Mouse (Mus musculus) stomach, postnatal 0 days (tissue): Measurements from ENCODE around the gene Chrm1. TPM values are rescaled to one million over a fixed set of nuclear protein-coding genes. Genes with fewer than 3 reads are reported as not detected.

Experiments
- ATAC-seq: fragments of 200-750 bp; cut with Nextera tagmentation; 2 replicates; pipeline ENCODE4 v1.8.0; 2017; ENCODE audit not compliant: low FRiP score, low TSS enrichment
- DNase-seq: peaks from one replicate; pipeline ENCODE4 v3.0.0-alpha.2; 2016; ENCODE audit warnings: low spot score
- H3K27ac ChIP-seq: fragments of 300-500 bp; sonication (generic); replicated peaks from 2 replicates; pipeline ENCODE4 v1.5.1; 2014; ENCODE audit warnings: mild to moderate bottlenecking, control low read depth
- H3K27me3 ChIP-seq: fragments of 300-500 bp; sonication (generic); 2 replicates; pipeline ENCODE4 v1.6.1; 2014; ENCODE audit warnings: low read length; ENCODE audit not compliant: control insufficient read depth, insufficient read depth
- H3K36me3 ChIP-seq: fragments of 300-500 bp; sonication (generic); 2 replicates; pipeline ENCODE4 v1.6.1; 2014; ENCODE audit warnings: low read length, mixed read lengths; ENCODE audit not compliant: control insufficient read depth, insufficient read depth
- H3K4me1 ChIP-seq: fragments of 300-500 bp; sonication (generic); replicated peaks from 2 replicates; pipeline ENCODE4 v1.6.1; 2014; ENCODE audit warnings: antibody characterized with exemption; ENCODE audit not compliant: control insufficient read depth, insufficient read depth
- H3K4me2 ChIP-seq: fragments of 300-500 bp; sonication (generic); replicated peaks from 2 replicates; pipeline ENCODE4 v1.6.1; 2014; ENCODE audit warnings: low read depth, mild to moderate bottlenecking, control low read depth, moderate library complexity
- H3K4me3 ChIP-seq: fragments of 300-500 bp; sonication (generic); 2 replicates; pipeline ENCODE4 v1.5.1; 2014; ENCODE audit warnings: low read depth, low read length, control low read depth
- H3K9ac ChIP-seq: fragments of 300-500 bp; sonication (generic); 2 replicates; pipeline ENCODE4 v1.6.1; 2014; ENCODE audit warnings: mild to moderate bottlenecking, low read length, control low read depth, mixed read lengths
- H3K9me3 ChIP-seq: fragments of 300-500 bp; sonication (generic); 2 replicates; pipeline ENCODE4 v1.6.1; 2016; ENCODE audit warnings: low read length; ENCODE audit not compliant: control insufficient read depth
- CTCF ChIP-seq: IDR thresholded peaks from 2 replicates; pipeline ENCODE4 v1.5.1; 2016; ENCODE audit warnings: antibody characterized with exemption, low read depth, mild to moderate bottlenecking, moderate library complexity
- EP300 ChIP-seq: optimal IDR thresholded peaks from 2 replicates; pipeline ENCODE3; 2016; ENCODE audit warnings: antibody characterized with exemption
- WGBS: fragments of 180-500 bp; shearing (Covaris S2); extraction: QIAGEN DNeasy Blood & Tissue Kit; methylation state at CpG from one replicate; pipeline ENCODE4 v1.1.7; 2014; 5-methylcytosine and 5-hydroxymethylcytosine counted together
- polyA plus RNA-seq: library from polyadenylated mRNA; unstranded; fragments of >200 nt; fragmentation: Nextera tagmentation; extraction: Ambion mirVana; gene quantifications from 2 replicates; pipeline ENCODE4 v1.2.1, GENCODE M21; 2015

The Chrm1 gene
- polyA plus RNA-seq, 1 experiment from 2014 or later, result 1.4 TPM

DNA sequence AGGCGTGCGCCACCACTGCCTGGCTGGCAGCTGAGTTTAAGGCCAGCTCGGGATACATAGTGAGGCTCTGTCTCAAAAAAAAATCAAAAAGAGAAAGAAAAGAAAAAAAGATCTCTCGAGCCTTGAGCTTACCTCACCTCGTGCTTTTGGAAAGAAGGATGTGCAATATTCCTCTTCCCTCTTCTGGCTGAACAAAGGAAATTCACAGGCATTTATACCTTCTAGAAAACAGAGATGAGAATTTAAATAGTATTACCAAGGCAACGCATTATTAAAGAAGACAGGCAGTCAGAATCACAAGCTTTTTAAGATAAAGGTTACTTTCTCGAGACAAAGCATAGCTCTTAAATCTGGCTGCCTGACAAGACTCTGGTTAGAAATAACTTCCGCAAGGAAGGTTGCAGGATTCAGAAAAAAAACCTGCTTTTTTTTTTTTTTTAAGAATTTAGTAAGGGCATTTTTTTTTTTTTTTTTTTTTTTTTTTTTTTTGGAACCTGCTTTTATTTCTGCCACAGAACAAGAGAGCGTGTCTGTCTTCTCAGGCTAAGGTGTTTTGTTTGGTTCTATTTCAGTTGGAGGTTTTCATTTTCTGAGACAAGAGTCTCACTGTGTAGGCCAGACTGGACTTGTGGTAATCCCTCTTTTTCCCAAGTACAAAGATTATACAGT lies 28.4 kb downstream of the Chrm1 start:
- WGBS, result 45% methylated on average over 9 of the region's 9 CpGs
- Histone ChIP-seq H3K9ac (no peak overlapping the region), H3K4me2 (no peak overlapping the region), H3K36me3 (no peaks in the 10 kb centered on the region), H3K27ac (no peak overlapping the region), H3K4me1 (no peaks in the 10 kb centered on the region), H3K4me3 (no peak overlapping the region), H3K27me3 (no peaks in the 10 kb centered on the region), H3K9me3 (no peaks in the 10 kb centered on the region)
- no peak for DNase-seq
- ATAC-seq, result no peak
- TF ChIP-seq EP300, result no peak
- TF ChIP-seq CTCF, result no peak

DNA sequence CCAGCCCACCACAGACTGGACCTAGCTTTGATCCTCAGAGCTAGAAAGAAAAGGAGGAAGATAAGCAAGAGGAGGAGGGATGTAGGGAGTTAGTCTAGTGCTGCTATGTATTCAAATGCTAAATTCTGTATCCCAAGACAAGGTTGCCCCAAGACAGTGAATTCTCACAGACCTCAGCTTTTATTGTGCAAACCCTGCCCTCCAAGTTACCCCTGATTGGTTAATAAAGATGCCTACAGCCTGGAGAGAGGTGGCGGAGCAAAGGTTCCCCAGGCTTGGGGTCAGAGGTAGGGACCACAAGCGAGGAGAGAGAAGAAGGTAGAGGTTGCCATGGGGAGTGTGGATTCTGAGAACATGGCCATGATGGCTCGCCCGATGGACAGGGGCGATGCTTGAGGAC lies 29.2 kb downstream of the Chrm1 start:
- Histone ChIP-seq H3K9me3 (no peaks in the 10 kb centered on the region), H3K27me3 (no peaks in the 10 kb centered on the region)
- WGBS, result 83% methylated on average over 5 of the region's 5 CpGs

DNA sequence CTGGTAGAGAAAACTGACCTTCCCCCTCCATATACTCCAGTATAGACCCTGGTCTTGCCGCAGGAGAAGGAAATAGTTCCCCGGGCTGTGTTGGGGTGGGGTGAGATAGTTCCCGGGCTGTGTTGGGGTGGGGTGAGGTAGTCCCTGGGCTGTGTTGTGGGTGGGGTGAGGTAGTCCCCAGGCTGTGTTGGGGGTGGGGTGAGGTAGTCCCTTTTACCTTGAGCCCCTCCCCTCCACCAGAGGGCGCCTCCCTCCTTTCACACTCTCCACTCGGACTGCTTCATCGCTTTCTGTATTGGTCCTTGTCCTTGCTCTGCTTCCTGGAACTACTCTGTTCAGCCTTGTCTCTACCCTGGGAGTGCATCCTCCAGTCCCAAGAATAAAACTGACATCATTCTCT lies 31.7 kb downstream of the Chrm1 start:
- peak; percentile 69 for ATAC-seq
- DNase-seq, result peak; percentile 75
- H3K36me3 ChIP-seq, result no peaks in the 10 kb centered on the region
- no peak for TF ChIP-seq EP300
- peak; percentile 67 for TF ChIP-seq CTCF
- 41% methylated on average over 6 of the region's 6 CpGs for WGBS
- H3K4me2 ChIP-seq, result no peak overlapping the region
- no peak overlapping the region for H3K4me3 ChIP-seq
- H3K27ac ChIP-seq, result no peak overlapping the region
- no peaks in the 10 kb centered on the region for H3K9me3 ChIP-seq
- no peaks in the 10 kb centered on the region for H3K27me3 ChIP-seq
- H3K4me1 ChIP-seq, result no peaks in the 10 kb centered on the region
- H3K9ac ChIP-seq, result no peak overlapping the region

More for the DNA sequence above, 29.2 kb downstream of the Chrm1 start:
- Histone ChIP-seq H3K9ac (no peak overlapping the region), H3K27ac (no peak overlapping the region), H3K4me2 (no peak overlapping the region), H3K4me3 (no peak overlapping the region), H3K36me3 (no peaks in the 10 kb centered on the region), H3K4me1 (no peaks in the 10 kb centered on the region)
- TF ChIP-seq CTCF, result no peak
- no peak for TF ChIP-seq EP300
- DNase-seq (no peak), ATAC-seq (no peak)

DNA sequence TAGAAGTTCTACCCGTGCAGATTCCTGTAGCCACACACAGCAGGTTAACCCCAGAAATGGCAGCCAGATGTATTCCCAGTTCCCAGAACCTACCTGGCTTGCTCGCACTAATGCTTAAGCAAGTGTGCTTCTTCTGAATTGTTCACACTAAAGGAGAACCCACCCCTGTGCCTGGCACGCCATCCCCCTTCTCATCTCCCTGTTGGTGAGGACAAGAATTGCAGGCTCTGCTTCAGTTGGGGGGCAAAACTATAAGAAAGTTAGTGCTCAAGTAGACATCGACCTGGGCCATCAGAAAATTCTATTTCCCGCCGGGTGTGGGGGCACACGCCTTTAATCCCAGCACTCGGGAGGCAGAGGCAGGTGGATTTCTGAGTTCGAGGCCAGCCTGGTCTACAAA lies 36.1 kb downstream of the Chrm1 start:
- Histone ChIP-seq H3K27ac (no peak overlapping the region), H3K36me3 (no peaks in the 10 kb centered on the region), H3K27me3 (no peaks in the 10 kb centered on the region), H3K9ac (no peak overlapping the region), H3K4me3 (no peak overlapping the region), H3K4me1 (no peaks in the 10 kb centered on the region), H3K9me3 (no peaks in the 10 kb centered on the region), H3K4me2 (no peak overlapping the region)
- 79% methylated on average over 9 of the region's 9 CpGs for WGBS
- TF ChIP-seq EP300, result no peak
- ATAC-seq (no peak), DNase-seq (no peak)

DNA sequence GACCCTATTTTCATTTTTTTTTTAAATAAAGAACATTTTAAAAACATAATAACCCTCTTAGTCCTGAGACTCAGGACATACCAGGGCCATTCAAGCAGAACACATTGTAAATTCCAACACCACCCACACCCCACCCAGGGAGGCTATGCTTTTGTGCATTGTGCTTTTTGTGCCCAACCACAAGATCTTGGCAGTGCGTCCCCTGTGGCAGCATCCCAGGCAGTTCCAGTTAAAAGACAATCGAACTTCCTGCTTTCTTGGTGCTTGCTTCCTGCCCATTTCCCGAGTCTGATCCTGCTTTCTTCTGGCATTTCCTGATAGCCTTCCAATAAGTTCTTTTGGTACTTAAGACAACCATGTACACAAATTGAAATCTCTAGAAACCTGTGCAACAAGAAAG lies 38.9 kb downstream of the Chrm1 start:
- Histone ChIP-seq H3K9me3 (no peaks in the 10 kb centered on the region), H3K4me3 (no peak overlapping the region), H3K27me3 (no peaks in the 10 kb centered on the region), H3K4me2 (no peak overlapping the region), H3K27ac (no peak overlapping the region), H3K36me3 (peaks cover 5% of the 10 kb centered on the region; the same call in 1 of the 2 replicates), H3K4me1 (no peaks in the 10 kb centered on the region), H3K9ac (no peak overlapping the region)
- 58% methylated on average over 3 of the region's 3 CpGs for whole genome bisulfite sequencing
- TF ChIP-seq EP300, result no peak
- no peak for TF ChIP-seq CTCF
- no peak for DNase-seq
- no peak for ATAC-seq

DNA sequence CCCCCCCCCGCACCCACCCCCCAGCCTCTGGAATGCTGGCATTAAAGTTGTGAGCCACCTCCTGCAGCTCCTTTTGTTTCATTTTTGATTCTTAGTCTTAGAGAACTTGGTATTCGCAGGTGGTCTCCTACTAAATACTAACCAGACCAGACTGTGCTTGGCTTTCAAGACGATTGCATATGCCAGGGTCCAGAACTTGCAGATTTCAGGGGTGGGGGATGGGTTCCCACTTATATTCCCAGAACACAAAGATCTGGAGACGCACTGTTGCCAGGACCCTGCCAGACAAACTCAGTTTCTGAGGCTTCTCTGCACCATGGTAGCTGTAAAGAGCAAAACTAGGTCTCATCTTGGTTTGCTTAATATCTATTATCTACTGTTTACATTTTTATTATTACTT lies 40.0 kb downstream of the Chrm1 start:
- Histone ChIP-seq H3K27me3 (no peaks in the 10 kb centered on the region), H3K4me3 (no peak overlapping the region), H3K36me3 (peaks cover 14% of the 10 kb centered on the region; the same call in 1 of the 2 replicates), H3K9ac (no peak overlapping the region), H3K9me3 (no peaks in the 10 kb centered on the region), H3K4me1 (no peaks in the 10 kb centered on the region), H3K4me2 (no peak overlapping the region), H3K27ac (no peak overlapping the region)
- no peak for DNase-seq
- ATAC-seq, result no peak
- 64% methylated on average over 3 of the region's 4 CpGs for WGBS
- TF ChIP-seq CTCF (no peak), EP300 (no peak)
